Mouse (Mus musculus) liver, adult 2 months (tissue): ENCODE results near the gene Slc2a4.

Experiments used
- CTCF ChIP-seq: fragments of 200-500 bp; IDR thresholded peaks from 2 replicates; pipeline ENCODE4 v1.5.1; 2011; ENCODE audit warnings: low read depth, low read length, control low read depth
- POLR2A ChIP-seq: fragments of 200-500 bp; IDR thresholded peaks from 2 replicates; pipeline ENCODE4 v1.6.1; 2011; ENCODE audit warnings: low read length, control low read depth; ENCODE audit not compliant: insufficient read depth; ENCODE audit errors: extremely low read depth

GRCm38 (mm10) chr11:69947337-69948065 is 487 bp downstream of the Slc2a4 start:
- TF ChIP-seq POLR2A, result no peak
- no peak for TF ChIP-seq CTCF
